Mouse (Mus musculus): ENCODE measurements at regions not wholly inside any gene's neighbourhood (a gene's known extent, or its start where the extent isn't known, plus 50 kb on each side); places are given as distances from the start of the nearest gene placed in this dataset.

- DNase-seq (ENCODE audit: extremely low read depth, low read depth, low spot score) = no peak
Observed at GRCm38 (mm10) chr4:64432097-64432496, 385.3 kb upstream of the Tnc start.

GRCm38 (mm10) chr4:64437744-64438594 lies 391.2 kb upstream of the Tnc start:
- DNase-seq (ENCODE audit: extremely low read depth, low read depth, low spot score) = no peak

DNA sequence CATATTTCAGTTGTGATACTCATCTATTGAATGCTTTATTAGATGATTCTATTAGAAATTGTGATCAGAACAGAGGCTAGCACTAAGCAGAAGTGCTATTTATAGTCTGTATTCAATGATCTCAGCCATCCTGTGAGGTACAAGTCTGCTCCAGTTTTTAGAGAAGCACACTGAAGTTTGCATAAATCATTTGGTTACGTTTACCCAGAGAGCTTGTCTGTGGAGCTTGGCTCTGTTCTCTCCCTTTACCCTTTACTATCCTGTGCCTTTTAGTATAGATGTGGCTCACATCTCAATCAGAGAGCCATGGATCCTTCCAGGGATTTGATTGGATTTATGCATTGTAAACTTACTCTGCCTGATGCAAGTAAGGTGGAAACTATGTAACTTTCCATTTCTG lies 404.6 kb upstream of the Tnc start:
- no peak for DNase-seq (ENCODE audit: extremely low read depth, low read depth, low spot score)

GRCm38 (mm10) chr4:64451946-64452345 lies 405.1 kb upstream of the Tnc start:
- no peak for DNase-seq (ENCODE audit: extremely low read depth, low read depth, low spot score)

GRCm38 (mm10) chr4:64492260-64492962 lies 445.6 kb upstream of the Tnc start:
- DNase-seq (ENCODE audit: extremely low read depth, low read depth, low spot score) = no peak

GRCm38 (mm10) chr4:64497759-64498158 lies 450.9 kb upstream of the Tnc start:
- peak; percentile 55 for DNase-seq (ENCODE audit: extremely low read depth, low read depth, low spot score)

DNA sequence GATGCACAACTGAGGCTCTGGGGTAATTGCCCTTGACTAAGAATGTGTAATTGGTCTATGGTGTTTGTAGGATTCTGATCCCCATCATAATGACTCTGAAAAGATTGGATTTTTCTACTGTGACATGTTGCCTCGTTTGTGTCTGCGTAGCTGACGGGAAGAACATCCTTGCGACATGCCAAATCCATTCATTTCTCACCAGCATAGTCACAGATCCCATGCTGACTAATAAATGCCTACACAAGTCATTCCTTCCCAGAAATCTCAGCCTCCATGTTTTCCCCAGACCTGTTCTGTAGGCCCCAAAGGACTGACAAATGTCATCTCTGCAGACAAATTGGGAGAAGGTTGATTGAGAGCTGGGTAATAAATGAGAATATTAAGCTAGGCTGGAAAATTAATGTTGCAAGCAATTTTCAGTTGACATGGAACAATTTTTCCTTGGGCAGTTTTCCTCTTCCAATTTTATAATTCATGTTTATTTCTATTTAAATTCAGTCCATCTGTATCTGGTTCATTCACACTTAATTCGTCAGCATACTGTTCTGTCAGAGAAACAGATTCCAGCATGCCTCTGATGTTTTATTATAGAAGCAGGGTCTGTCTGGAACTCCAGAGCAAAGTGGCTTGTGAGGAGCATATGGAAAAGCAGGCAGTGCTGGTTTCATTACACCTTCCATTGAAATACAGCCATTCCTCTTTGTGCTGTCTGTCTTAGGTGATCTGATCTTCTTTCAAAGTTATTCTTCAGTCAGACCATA lies 454.0 kb upstream of the Tnc start:
- no peak for DNase-seq (ENCODE audit: extremely low read depth, low read depth, low spot score)

- no peak for DNase-seq (ENCODE audit: extremely low read depth, low read depth, low spot score)
Observed at GRCm38 (mm10) chr4:64521883-64522282, 475.1 kb upstream of the Tnc start.

DNA sequence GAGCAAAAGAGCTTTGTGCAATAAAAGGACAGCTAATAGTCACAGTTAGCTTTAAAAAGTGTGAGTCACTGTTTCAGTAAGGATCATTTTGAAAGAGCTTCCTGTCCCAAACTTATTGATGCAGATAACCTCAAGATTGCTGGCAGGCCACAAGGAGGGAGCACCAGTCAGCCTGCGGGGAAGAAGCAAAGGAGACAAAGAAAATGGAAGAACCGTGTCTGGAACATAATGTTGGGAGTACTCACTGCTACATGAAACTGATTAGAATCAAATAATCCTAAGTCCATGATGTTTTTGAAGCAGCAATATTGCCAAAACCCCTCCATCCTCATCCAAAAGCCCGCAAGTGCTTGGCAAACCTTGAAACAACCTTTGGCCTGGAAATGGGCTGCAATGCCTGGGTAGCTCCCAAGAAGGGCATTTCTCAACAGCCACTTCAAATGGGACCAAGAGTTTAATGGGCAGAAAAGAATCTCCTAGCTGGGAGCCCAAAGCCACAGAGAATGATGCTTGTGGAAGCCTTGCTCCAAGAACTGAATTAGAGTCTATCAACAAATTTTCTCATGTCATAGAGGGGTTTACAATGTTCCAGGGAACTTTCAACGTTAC lies 481.0 kb upstream of the Tnc start:
- peak; percentile 88 for DNase-seq (ENCODE audit: extremely low read depth, low read depth, low spot score)

DNA sequence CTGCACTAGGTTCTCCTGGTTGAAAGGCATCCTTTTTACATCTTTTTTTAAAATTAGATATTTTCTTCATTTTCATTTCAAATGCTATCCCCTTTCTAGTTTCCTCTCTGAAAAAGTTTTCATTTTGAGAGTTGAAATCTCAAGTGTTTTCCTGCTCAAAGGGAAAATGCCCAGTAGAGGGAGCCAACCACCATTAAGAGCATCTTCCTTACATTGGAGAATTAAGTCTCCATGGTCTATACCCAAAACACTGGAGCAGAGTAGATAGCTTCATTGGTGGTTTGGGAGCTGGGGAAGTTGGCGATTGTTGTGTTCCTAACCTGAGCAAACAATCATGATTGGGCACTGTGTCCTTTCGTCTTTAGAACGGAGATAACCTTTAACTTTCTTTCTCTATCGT lies 483.8 kb upstream of the Tnc start:
- no peak for DNase-seq (ENCODE audit: extremely low read depth, low read depth, low spot score)

DNA sequence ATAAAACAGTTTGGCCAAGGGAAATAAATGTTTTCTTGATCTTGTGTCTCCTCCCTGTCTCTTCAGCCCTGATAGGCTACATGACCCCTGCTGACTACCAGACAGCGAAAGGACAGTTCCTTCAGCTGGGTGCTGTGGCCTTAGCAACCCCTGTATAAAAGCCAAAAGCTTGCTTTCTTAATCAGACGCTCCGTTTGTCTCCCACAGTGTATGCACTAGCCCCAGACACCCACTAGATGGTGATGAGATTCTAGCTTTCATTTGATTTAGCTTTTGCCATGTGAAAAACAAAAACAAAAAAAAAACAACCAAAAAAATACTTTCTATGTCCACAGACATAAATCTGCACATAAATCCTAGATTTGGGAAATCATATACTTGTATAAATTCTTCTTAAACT lies 486.2 kb upstream of the Tnc start:
- no peak for DNase-seq (ENCODE audit: extremely low read depth, low read depth, low spot score)

- DNase-seq (ENCODE audit: extremely low read depth, low read depth, low spot score) = no peak
Observed at GRCm38 (mm10) chr4:64535554-64536253, 488.9 kb upstream of the Tnc start.

DNA sequence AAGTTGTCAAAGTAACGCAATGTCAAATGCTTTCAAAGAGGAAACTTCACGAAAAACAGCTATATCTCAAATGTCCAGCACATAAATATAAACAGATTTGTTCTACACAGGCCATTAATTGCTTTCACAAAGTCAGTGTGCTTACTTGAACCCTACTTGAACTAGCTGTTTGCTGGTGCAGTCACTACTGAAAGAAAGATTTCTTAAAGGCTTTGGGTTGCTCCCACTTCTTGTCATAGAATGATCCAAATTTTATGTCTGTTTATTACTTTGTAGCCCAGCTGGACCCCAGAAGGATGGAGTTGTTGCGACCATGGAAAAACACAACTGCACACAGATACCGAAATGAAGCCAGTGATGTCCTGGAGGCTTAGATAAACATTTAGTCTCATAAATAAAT lies 491.2 kb upstream of the Tnc start:
- DNase-seq (ENCODE audit: extremely low read depth, low read depth, low spot score) = no peak

GRCm38 (mm10) chr4:64544576-64545185 lies 497.9 kb upstream of the Tnc start:
- DNase-seq (ENCODE audit: extremely low read depth, low read depth, low spot score) = no peak

DNA sequence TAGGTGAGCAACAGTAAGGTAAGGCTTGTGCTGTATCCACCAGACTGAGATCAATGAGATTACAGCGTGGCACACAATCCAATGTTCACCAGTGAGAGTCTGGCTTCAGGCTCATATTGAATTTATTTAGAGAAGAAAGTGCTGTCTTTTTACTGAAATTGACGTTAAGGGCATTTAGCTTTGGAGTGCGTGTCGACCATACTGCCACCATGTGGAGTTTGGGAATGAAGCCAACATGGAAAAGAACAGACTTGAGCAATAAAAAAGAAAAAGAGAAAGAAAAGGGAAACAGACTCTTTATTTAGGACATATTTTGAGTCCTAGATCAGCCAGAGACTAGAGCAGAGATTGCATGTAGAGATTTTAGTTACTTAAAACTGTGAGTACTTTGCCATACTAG lies 499.6 kb upstream of the Tnc start:
- DNase-seq (ENCODE audit: extremely low read depth, low read depth, low spot score) = no peak

DNA sequence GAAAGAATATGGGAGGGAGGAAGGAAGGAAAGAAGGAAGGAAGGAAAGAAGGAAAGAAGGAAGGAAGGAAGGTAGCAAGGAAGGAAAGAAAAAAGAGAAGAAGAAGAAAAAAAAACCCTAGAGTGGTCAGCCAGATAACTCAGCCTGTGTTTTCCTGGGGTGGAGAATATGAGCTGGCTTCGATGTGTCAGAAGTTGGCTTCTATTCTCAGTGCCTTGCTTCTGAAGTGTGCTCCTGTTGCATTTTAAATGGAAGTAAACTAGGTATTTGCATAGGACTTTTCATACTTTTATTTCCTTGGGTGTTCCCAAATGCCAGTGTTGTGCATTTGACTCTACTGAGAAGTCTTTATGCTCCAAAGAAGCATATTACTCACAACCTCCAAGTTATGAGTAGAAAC lies 515.7 kb upstream of the Tnc start:
- DNase-seq (ENCODE audit: extremely low read depth, low read depth, low spot score) = no peak

- DNase-seq (ENCODE audit: extremely low read depth, low read depth, low spot score) = no peak
Observed at GRCm38 (mm10) chr4:64563996-64564395, 517.2 kb upstream of the Tnc start.

GRCm38 (mm10) chr4:64570666-64571065 lies 523.9 kb upstream of the Tnc start:
- no peak for DNase-seq (ENCODE audit: extremely low read depth, low read depth, low spot score)

- no peak for DNase-seq (ENCODE audit: extremely low read depth, low read depth, low spot score)
Observed at GRCm38 (mm10) chr4:64575901-64576300, 529.1 kb upstream of the Tnc start.

DNA sequence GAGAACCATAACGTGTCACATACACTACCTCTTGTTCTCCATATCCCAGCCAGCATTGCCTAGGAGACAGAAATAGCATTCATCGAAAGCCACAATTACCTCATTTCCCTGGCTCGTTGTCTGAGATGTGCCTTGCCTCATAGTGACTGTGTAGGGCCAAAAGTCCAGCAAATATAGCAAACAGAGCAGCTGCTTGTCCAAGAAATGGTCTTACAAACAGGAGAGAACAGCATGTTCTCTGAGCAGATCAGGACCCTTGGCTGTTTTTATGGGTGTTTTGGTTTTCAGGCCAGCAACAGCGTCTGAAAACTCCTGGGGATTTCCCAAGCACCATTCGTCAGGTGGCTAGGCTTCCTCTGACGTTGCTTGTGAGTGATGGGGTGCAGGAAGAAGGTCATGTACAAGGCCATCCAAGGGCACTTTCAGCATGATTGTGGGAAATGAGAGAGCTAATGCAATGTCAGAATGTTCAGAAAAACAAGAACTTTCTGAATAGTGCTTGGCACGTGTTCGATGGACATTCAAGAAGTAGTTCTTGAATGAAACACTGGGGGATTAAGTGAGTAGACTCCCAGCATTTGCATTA lies 528.9 kb upstream of the Pappa start:
- DNase-seq (ENCODE audit: extremely low read depth, low read depth, low spot score) = no peak

Measured in fat pad, adult 2 months (tissue).